Mouse (Mus musculus): ENCODE measurements at regions not wholly inside any gene's neighbourhood (a gene's known extent, or its start where the extent isn't known, plus 50 kb on each side); places are given as distances from the start of the nearest gene placed in this dataset.
"Not testable (repeated sequence)": the region's sequence is repeated elsewhere in the genome, so short reads cannot be mapped to it uniquely, and the experiment has no call there.

- DNase-seq (ENCODE audit: low spot score) = no peak
These were observed 147.5 kb upstream of the Sfswap start for GRCm38 (mm10) chr5:129353549-129353948.

- no peak for DNase-seq (ENCODE audit: low spot score)
These were observed 146.1 kb upstream of the Sfswap start for GRCm38 (mm10) chr5:129354877-129355276.

GRCm38 (mm10) chr5:129361527-129361926, 139.5 kb upstream of the Sfswap start:
- DNase-seq (ENCODE audit: low spot score) = no peak

GRCm38 (mm10) chr5:129363189-129363588, 137.8 kb upstream of the Sfswap start:
- no peak for DNase-seq (ENCODE audit: low spot score)

- no peak for DNase-seq (ENCODE audit: low spot score)
These were observed 136.0 kb upstream of the Sfswap start for GRCm38 (mm10) chr5:129365026-129365425.

DNA sequence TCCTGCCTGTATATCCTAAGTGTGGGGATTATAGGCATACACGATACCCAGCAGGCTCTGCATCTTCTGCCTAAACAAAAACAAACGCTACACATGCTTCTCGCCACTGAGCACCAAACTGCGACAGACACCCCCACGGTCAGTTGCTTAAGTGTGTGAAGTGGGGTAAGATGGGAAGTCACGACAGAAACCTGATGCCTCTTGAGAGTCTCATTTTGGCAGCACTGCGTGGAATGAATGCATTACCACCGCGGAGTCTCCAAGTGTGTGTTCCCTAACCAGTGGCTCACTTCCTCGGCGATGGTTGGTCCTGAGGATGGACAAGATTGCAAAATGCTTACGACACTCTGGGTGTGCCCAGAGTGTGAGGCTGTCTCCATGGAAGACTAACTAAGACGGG, 133.8 kb upstream of the Sfswap start:
- DNase-seq (ENCODE audit: low spot score) = no peak

DNA sequence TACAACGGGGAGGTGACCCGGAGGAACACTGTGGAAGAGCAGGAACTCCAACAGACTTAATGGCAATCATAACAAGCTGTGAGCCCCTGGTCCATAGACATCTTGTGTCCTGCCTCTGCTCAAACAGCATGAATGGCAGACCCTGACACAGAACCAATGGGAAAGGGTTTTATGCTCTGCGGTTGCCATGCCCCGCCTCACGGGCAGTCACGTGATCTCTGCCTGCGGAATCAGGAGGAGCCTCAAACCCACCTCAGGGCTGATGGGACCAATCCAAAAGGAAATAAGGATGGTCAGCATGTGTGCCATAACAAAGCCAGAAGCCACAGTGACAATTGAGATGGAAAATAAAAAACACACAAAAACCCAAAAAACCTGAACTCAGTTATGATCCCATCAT, 120.2 kb upstream of the Sfswap start:
- no peak for DNase-seq (ENCODE audit: low spot score)

- no peak for DNase-seq (ENCODE audit: low spot score)
These were observed 116.0 kb upstream of the Sfswap start for GRCm38 (mm10) chr5:129384976-129385375.

GRCm38 (mm10) chr5:129385965-129386643, 114.9 kb upstream of the Sfswap start:
- DNase-seq (ENCODE audit: low spot score) = not testable (repeated sequence)

DNA sequence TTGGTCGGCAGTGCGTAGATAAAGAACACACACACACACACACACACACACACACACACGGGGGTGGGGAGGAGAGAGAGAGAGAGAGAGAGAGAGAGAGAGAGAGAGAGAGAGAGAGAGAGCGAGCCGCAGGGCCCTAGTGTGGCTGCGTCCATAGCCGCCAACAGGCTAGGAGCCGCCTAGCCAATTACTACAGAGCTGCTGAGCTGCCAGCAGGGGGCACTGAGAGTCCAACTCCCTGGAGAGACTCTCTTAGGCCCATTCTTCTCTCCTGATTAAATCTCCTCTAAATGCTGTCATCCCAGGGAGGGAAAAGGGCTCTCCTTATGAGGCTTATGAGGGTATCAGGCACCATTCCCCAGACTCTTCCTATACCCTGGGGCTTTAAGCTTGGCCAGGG, 114.3 kb upstream of the Sfswap start:
- DNase-seq (ENCODE audit: low spot score) = not testable (repeated sequence)

GRCm38 (mm10) chr5:129387301-129387700, 113.7 kb upstream of the Sfswap start:
- no peak for DNase-seq (ENCODE audit: low spot score)

DNA sequence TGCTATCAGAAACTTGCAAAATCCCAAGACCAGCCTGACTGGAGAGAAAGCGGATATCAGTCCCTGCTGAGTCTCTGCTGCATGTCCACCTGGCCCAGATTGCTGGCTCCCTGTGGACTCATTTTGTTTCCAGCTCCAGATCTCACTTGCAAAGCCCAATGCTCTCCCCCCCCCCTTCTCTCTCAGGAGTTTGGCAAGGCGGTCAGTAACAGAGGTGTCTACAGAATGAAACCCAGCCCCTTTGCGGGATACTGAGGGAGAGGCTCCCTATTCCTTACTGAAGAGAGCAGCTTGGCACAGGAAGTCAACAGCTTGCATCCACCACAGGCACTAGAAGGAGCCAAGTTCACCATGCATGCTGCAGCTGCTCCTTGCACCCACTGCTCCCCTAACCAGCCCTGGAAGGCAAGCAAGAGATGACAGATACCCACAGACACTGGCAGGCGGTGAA, 110.1 kb upstream of the Sfswap start:
- DNase-seq (ENCODE audit: low spot score) = no peak

DNA sequence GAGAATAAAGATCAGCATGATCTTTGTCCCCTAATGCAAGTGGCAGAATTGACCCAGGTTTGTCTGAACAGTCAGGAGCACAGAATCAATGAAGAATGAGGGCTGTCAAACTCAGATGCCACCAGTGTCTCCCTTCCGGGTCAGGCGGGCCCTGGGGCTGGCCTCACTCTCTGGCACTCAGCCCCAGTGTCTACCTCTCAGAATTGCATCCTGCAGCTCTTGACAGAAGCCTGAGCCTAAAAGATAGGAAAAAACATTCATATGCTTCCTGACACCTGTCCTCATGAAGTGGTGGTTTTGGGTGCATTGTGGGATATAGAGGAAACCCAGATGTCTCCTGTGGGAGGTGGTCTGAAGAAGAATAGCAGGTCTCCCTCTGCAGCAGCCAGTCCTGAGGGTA, 107.9 kb upstream of the Sfswap start:
- DNase-seq (ENCODE audit: low spot score) = no peak

DNA sequence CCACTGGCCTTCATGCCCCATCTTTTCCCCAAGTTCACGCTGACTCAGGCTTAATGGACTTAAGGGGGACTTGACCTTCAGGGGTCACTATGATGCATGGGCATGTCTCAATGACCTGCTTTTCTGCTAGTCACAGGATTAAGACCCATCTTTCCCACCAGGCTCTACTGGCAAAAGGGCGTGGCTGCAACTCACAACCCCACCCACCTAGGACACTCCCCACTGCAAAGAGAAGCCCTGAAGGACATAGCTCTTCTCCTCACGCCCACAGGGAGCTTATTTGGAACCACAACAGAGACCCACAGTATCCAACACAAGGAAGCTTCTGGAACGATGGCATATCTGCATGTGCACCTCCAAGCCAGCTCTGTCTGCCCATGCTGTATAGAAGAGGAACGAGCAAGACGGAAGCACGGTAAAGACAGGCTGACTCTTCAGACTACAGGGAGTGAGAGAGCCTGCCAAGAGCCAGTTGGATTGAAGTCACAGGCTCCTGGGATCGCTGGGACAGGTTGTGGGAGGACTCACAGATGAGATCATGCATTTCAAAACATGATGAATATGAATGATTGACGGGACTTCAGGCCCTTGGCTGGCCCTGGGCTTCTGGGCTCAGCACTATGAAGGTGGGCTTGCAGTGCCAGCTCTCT, 107.3 kb upstream of the Sfswap start:
- no peak for DNase-seq (ENCODE audit: low spot score)

DNA sequence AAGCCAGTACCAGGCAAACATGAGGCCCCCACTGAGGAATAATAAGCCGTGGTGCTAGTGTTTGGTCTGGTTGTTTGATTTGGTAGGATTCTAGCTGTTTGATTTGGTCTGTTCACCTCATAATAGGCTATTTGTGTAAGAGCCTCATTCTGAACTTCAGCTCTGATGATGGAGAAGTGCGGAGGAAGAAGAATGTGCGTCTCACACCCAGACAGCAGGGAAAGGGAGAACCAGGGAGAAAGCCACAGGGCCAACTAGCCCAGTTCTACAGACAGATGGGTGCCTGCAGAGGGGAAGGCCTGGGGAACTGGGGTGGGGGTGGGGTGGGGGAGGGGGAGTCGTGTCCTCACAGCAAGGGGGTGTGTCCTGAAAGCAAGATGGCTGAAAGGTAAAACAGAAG, 106.6 kb upstream of the Sfswap start:
- DNase-seq (ENCODE audit: low spot score) = no peak

GRCm38 (mm10) chr5:129397311-129397710, 103.7 kb upstream of the Sfswap start:
- no peak for DNase-seq (ENCODE audit: low spot score)

DNA sequence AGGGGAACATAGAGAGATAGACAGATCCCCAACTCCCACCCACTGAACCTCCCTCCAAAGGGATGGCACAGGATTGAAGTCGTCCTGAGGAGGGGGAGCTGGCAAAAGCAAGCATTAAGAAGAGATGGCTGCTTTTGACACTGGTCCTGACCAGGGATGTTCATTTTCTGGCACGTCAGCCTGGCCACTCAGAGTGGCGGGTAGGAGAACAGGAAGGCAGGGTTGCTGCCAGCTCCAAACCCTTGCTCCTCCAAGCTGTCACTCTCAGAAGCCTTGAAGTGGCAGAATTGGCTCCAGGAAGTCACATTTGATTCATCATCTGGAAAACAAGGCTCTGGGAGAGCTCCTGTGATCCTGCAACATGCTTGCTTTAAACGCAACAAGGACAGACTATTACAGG, 94.8 kb upstream of the Sfswap start:
- DNase-seq (ENCODE audit: low spot score) = no peak

- no peak for DNase-seq (ENCODE audit: low spot score)
These were observed 91.5 kb upstream of the Sfswap start for GRCm38 (mm10) chr5:129409440-129410004.

GRCm38 (mm10) chr5:129412161-129412560, 88.9 kb upstream of the Sfswap start:
- DNase-seq (ENCODE audit: low spot score) = no peak

DNA sequence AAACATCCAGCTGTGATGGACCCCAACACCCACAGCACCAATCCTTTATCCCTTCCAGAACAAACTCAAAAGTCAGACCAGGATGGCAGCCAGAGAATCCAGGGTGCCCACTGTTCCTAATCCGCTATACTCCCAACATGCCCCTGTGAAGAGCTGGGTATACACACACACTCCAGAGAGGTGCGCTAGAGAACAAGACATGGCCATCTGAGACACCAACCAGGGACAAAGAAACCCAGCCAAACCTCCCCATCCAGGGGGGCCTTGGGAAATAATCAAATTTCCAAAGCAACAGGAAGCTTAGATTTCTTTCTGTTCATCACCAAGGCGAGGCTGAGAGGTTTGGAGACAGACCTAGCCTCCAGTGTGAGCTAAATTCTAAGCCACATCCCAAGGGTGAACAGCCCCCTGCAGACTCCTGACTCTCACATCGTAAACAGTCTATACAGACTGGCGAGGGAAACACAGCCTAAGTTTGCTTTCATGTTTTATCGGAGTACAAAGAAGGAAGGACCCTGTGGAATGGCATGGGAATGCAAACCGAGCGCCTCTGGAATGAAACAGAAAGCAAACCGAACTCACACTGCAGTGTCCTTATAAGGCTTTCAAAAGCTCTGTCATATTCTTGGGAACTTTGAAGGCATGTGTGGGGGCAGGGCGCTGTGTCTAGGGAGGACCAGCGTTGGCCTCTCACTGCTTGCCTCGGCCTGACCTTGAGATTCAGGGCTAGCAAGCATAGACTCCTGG, 85.9 kb upstream of the Sfswap start:
- no peak for DNase-seq (ENCODE audit: low spot score)

- DNase-seq (ENCODE audit: low spot score) = no peak
These were observed 84.6 kb upstream of the Sfswap start for GRCm38 (mm10) chr5:129416425-129416824.

DNA sequence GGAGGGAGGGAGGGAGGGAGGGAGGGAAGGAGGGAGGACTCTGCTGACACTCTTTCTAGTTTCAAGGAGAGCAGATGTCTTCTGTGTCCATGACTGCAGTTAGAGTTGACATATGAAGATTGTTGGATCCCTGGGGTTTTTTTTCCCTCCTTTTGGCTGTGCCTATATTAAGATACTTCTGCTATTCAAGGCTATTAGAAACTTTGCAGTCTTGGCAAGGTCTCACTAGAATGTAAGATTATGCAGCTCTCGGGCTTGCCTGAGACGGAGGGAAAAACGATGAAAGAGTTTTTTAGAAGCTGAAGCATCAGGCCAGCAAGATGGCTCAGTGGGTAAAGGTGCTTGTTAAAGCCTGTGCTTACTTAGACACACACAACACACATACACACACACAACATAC, 83.5 kb upstream of the Sfswap start:
- DNase-seq (ENCODE audit: low spot score) = no peak

DNA sequence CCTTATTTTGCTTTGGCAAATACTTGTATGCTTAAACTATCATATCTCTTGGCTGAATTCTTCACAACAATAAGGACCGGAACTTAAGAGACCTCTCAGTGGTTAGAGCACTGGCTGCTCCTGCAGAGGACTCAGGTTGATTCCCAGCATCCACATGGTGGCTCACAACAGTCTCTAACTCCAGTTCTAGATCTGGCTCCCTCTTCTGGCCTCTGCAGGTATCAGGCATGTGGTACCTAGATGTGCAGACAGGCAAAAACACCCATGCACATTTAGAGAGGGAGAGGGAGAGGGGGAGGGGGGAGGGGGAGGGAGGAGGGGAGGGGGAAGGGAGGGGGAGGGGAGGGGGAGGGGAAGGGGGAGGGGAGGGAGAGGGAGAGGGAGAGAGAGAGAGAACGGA, 80.0 kb upstream of the Sfswap start:
- no peak for DNase-seq (ENCODE audit: low spot score)
